Mouse (Mus musculus) liver, embryonic 15.5 days (tissue): ENCODE measurements at regions not wholly inside any gene's neighbourhood (a gene's known extent, or its start where the extent isn't known, plus 50 kb on each side); places are given as distances from the start of the nearest gene placed in this dataset.
A peak's percentile ranks its signal among the peaks of the same experiment; 100 is the strongest.

Experiments used
- ATAC-seq: fragments of 200-750 bp; cut with Nextera tagmentation; 2 replicates; pipeline ENCODE4 v1.8.0; 2017; ENCODE audit warnings: moderate number of reproducible peaks, mild to moderate bottlenecking, moderate library complexity; ENCODE audit not compliant: insufficient read depth
- H3K27ac ChIP-seq: fragments of 300-500 bp; sonication (generic); replicated peaks from 2 replicates; pipeline ENCODE4 v1.5.1; 2015; ENCODE audit warnings: mild to moderate bottlenecking, inconsistent platforms
- H3K27me3 ChIP-seq: fragments of 300-500 bp; sonication (generic); 2 replicates; pipeline ENCODE4 v1.6.1; 2015; ENCODE audit warnings: mild to moderate bottlenecking, inconsistent platforms
- H3K36me3 ChIP-seq: fragments of 300-500 bp; sonication (generic); replicated peaks from 2 replicates; pipeline ENCODE4 v1.6.1; 2015; ENCODE audit warnings: moderate library complexity, mild to moderate bottlenecking, inconsistent platforms
- H3K4me1 ChIP-seq: fragments of 300-500 bp; sonication (generic); replicated peaks from 2 replicates; pipeline ENCODE4 v1.6.1; 2015; ENCODE audit warnings: inconsistent platforms
- H3K4me2 ChIP-seq: fragments of 300-500 bp; sonication (generic); 2 replicates; pipeline ENCODE4 v1.6.1; 2015; ENCODE audit warnings: moderate library complexity, mild to moderate bottlenecking, inconsistent platforms
- H3K4me3 ChIP-seq: fragments of 300-500 bp; sonication (generic); replicated peaks from 2 replicates; pipeline ENCODE4 v1.5.1; 2015; ENCODE audit warnings: mild to moderate bottlenecking, inconsistent platforms
- H3K9ac ChIP-seq: fragments of 300-500 bp; sonication (generic); 2 replicates; pipeline ENCODE4 v1.6.1; 2015; ENCODE audit warnings: moderate library complexity, mild to moderate bottlenecking, inconsistent platforms
- H3K9me3 ChIP-seq: fragments of 300-500 bp; sonication (generic); replicated peaks from 2 replicates; pipeline ENCODE4 v1.6.1; 2016; ENCODE audit warnings: inconsistent platforms
- WGBS: fragments of 180-500 bp; shearing (Covaris S2); methylation state at CpG from one replicate; pipeline ENCODE4 v1.1.7; 2015; ENCODE audit warnings: mixed read lengths; ENCODE audit not compliant: insufficient replicate concordance; 5-methylcytosine and 5-hydroxymethylcytosine counted together

- H3K4me1 ChIP-seq: no peaks in the 10 kb centered on the region
- no peak overlapping the region for H3K9ac ChIP-seq
- H3K36me3 ChIP-seq: no peaks in the 10 kb centered on the region
- no peak overlapping the region for H3K4me2 ChIP-seq
- WGBS: 62% methylated on average over 3 of the region's 3 CpGs
- no peaks in the 10 kb centered on the region for H3K27me3 ChIP-seq
- no peaks in the 10 kb centered on the region for H3K9me3 ChIP-seq
- H3K4me3 ChIP-seq: no peak overlapping the region
- no peak for ATAC-seq
- H3K27ac ChIP-seq: no peak overlapping the region
Observed at GRCm38 (mm10) chr4:9779594-9779993, 1094.7 kb upstream of the 2610301B20Rik start.

- no peaks in the 10 kb centered on the region for H3K36me3 ChIP-seq
- WGBS: 29% methylated on average over 9 of the region's 9 CpGs
- H3K9ac ChIP-seq: no peak overlapping the region
- H3K27me3 ChIP-seq: no peaks in the 10 kb centered on the region
- no peaks in the 10 kb centered on the region for H3K4me1 ChIP-seq
- H3K4me3 ChIP-seq: no peak overlapping the region
- ATAC-seq: no peak
- H3K9me3 ChIP-seq: no peaks in the 10 kb centered on the region
- no peak overlapping the region for H3K4me2 ChIP-seq
- H3K27ac ChIP-seq: no peak overlapping the region
Observed at GRCm38 (mm10) chr4:9780179-9780578, 1094.1 kb upstream of the 2610301B20Rik start.

GRCm38 (mm10) chr4:9781318-9781717 is 1093.0 kb upstream of the 2610301B20Rik start:
- Histone ChIP-seq H3K9ac (no peak overlapping the region), H3K4me3 (no peak overlapping the region), H3K36me3 (no peaks in the 10 kb centered on the region), H3K4me2 (no peak overlapping the region), H3K27me3 (no peaks in the 10 kb centered on the region), H3K9me3 (no peaks in the 10 kb centered on the region), H3K4me1 (no peaks in the 10 kb centered on the region), H3K27ac (no peak overlapping the region)
- ATAC-seq: peak; percentile 42; the same call in 1 of the 2 replicates
- 49% methylated on average over 2 of the region's 2 CpGs for WGBS

GRCm38 (mm10) chr4:9787795-9788365 is 1086.4 kb upstream of the 2610301B20Rik start:
- WGBS: 55% methylated on average over 5 of the region's 5 CpGs
- Histone ChIP-seq H3K4me2 (no peak overlapping the region), H3K4me3 (no peak overlapping the region)

GRCm38 (mm10) chr4:9790478-9790877 is 1083.8 kb upstream of the 2610301B20Rik start:
- Histone ChIP-seq H3K4me2 (no peak overlapping the region), H3K27me3 (no peaks in the 10 kb centered on the region), H3K9ac (no peak overlapping the region), H3K4me1 (no peaks in the 10 kb centered on the region), H3K27ac (no peak overlapping the region), H3K9me3 (no peaks in the 10 kb centered on the region), H3K36me3 (no peaks in the 10 kb centered on the region), H3K4me3 (no peak overlapping the region)
- 72% methylated on average over 8 of the region's 8 CpGs for WGBS
- no peak for ATAC-seq

More at GRCm38 (mm10) chr4:9787795-9788365, 1086.4 kb upstream of the 2610301B20Rik start:
- Histone ChIP-seq H3K9ac (no peak overlapping the region), H3K27ac (no peak overlapping the region), H3K27me3 (no peaks in the 10 kb centered on the region), H3K36me3 (no peaks in the 10 kb centered on the region), H3K9me3 (no peaks in the 10 kb centered on the region), H3K4me1 (no peaks in the 10 kb centered on the region)
- no peak for ATAC-seq
